Mouse (Mus musculus) heart, embryonic 11.5 days (tissue): ENCODE data around the gene Clptm1. TPM values are rescaled to one million over a fixed set of nuclear protein-coding genes. Genes with fewer than 3 reads are reported as not detected.
A peak's percentile ranks its signal among the peaks of the same experiment; 100 is the strongest.
"Not testable (repeated sequence)": the region's sequence is repeated elsewhere in the genome, so short reads cannot be mapped to it uniquely, and the experiment has no call there.

ENCODE experiments used
- ATAC-seq: fragments of 200-750 bp; cut with Nextera tagmentation; replicated peaks from 2 replicates; pipeline ENCODE4 v1.8.0; 2017; ENCODE audit warnings: moderate library complexity; ENCODE audit not compliant: insufficient number of reproducible peaks, low FRiP score, low TSS enrichment
- H3K27ac ChIP-seq: fragments of 300-500 bp; sonication (generic); 2 replicates; pipeline ENCODE4 v1.5.1; 2014; ENCODE audit warnings: mild to moderate bottlenecking, low read depth, low read length
- H3K27me3 ChIP-seq: fragments of 300-500 bp; sonication (generic); 2 replicates; pipeline ENCODE4 v1.6.1; 2014; ENCODE audit warnings: mild to moderate bottlenecking, low read length, mixed read lengths; ENCODE audit not compliant: control insufficient read depth, insufficient read depth
- H3K36me3 ChIP-seq: fragments of 300-500 bp; sonication (generic); 2 replicates; pipeline ENCODE4 v1.6.1; 2014; ENCODE audit warnings: mild to moderate bottlenecking, low read length, moderate library complexity, mixed read lengths; ENCODE audit not compliant: control insufficient read depth, insufficient read depth
- H3K4me1 ChIP-seq: fragments of 300-500 bp; sonication (generic); 2 replicates; pipeline ENCODE4 v1.6.1; 2014; ENCODE audit warnings: low read length; ENCODE audit not compliant: control insufficient read depth, insufficient read depth
- H3K4me2 ChIP-seq: fragments of 300-500 bp; sonication (generic); 2 replicates; pipeline ENCODE4 v1.6.1; 2014; ENCODE audit warnings: mild to moderate bottlenecking, moderate library complexity
- H3K4me3 ChIP-seq: fragments of 300-500 bp; sonication (generic); 2 replicates; pipeline ENCODE4 v1.5.1; 2014; ENCODE audit warnings: low read depth, low read length
- H3K9ac ChIP-seq: fragments of 300-500 bp; sonication (generic); 2 replicates; pipeline ENCODE4 v1.6.1; 2014; ENCODE audit warnings: mild to moderate bottlenecking, low read depth, low read length, moderate library complexity
- H3K9me3 ChIP-seq: fragments of 300-500 bp; sonication (generic); replicated peaks from 2 replicates; pipeline ENCODE4 v1.6.1; 2016; ENCODE audit warnings: low read length; ENCODE audit not compliant: control insufficient read depth
- WGBS: fragments of 180-500 bp; shearing (Covaris S2); extraction: QIAGEN DNeasy Blood & Tissue Kit; methylation state at CpG from one replicate; pipeline ENCODE4 v1.1.7; 2014; ENCODE audit not compliant: insufficient replicate concordance; 5-methylcytosine and 5-hydroxymethylcytosine counted together
- polyA plus RNA-seq: library from polyadenylated mRNA; unstranded; fragments of >200 nt; fragmentation: Nextera tagmentation; extraction: Ambion mirVana; gene quantifications from 2 replicates; pipeline ENCODE4 v1.2.1, GENCODE M21; 2014

The Clptm1 gene
- polyA plus RNA-seq, 1 experiment from 2014 or later: 86.8 TPM

DNA sequence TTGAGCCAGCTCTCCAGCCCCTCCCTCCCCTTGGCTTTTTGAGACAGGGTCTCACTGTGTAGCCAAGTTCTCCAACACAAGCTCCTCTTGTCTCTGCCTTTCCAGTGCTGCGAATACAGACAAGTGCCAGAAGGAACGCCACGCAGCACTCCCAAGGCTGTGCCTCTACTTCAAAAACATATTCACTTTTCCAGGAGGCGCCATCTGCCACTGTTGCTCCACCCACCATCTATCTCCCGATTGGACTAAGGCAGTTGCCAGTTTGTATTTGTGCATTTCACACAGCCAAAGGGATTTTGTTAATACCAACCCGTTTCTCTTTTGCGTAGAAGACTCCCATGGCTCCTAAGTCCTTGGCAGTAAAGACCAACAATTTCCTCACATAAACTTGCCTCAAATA lies 44.0 kb downstream of the Clptm1 start:
- Histone ChIP-seq H3K27me3 (peaks cover 6% of the 10 kb centered on the region; the same call in 1 of the 2 replicates), H3K4me2 (no peak overlapping the region), H3K4me3 (no peak overlapping the region), H3K9ac (no peak overlapping the region), H3K27ac (no peak overlapping the region), H3K4me1 (0 out of 2 replicates have a peak, but pooled peaks cover 3% of the 10 kb centered on the region), H3K9me3 (no peaks in the 10 kb centered on the region), H3K36me3 (no peaks in the 10 kb centered on the region)
- 86% methylated on average over 7 of the region's 7 CpGs for WGBS
- no peak for ATAC-seq

DNA sequence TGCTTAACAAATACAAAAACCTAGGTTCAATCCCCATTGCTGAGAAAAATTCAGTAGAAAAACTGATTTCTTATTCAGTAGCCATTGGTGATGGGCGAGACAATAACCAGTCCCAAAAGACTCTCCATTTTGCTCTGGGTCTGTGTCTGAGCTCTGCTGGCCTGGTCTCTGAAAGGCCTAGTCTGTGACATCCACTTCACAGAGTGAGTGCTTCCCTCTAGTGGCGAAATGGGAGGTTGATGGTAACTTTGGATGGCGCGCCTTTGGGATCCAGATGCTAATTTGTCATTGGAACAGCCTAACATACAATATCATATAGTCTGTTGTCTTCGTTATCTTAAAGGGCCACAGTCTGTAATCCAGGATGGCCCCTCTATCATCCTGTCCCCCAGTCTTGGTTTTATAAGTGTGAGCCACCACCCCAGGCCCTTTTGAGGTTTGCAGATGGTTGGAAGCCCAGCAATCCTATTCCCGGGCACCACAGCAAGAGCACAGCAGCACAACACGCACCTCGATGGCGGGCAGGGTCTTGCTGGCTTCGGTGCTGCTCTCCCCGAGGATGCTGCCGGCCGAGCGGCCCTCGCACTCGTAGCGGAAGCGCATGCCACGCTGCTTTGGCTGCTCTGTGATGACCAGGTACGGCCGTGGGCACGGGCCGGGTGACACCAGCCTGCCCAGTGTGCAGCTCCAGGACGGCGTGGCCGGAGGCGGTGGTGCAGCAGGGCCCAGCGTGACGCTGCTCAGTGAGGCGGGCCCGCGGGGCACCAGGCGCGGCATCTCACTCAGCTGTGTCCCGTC lies 45.6 kb downstream of the Clptm1 start:
- ATAC-seq: peak; percentile 52
- peak overlapping the region; percentile 60; the same call in 1 of the 2 replicates for H3K9ac ChIP-seq
- H3K27ac ChIP-seq: no peak overlapping the region

DNA sequence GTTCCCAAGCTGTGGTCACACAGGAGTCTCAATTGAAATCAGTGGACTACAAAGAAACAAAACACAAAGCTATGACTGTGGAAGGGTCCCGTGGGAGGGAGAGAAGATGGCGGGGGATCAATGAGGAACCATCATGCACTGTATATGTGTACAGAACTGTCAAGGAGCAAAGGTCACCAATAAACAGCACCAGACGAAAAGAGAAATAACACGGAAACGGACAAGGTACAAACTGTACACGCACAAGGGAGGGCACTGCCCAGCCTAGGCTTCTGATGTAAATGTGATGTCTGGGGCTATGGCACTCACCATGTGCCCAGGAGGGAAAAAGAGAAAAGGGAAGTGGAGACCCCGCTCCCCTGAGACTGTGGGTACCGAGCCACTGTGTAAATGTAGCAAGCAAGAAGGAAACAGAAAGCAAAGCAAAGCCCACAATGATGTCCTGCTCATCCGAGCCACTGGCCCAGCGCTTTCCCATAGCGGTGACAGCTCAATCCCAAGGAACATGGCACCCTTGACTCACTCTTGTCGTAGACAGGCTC lies 49.7 kb downstream of the Clptm1 start:
- Histone ChIP-seq H3K4me1 (0 out of 2 replicates have a peak, but pooled peaks cover 3% of the 10 kb centered on the region), H3K27ac (no peak overlapping the region), H3K4me2 (no peak overlapping the region), H3K9ac (no peak overlapping the region), H3K9me3 (no peaks in the 10 kb centered on the region), H3K27me3 (peaks cover 4% of the 10 kb centered on the region; the same call in 1 of the 2 replicates), H3K4me3 (no peak overlapping the region), H3K36me3 (no peaks in the 10 kb centered on the region)
- 84% methylated on average over 12 of the region's 12 CpGs for WGBS
- ATAC-seq: no peak

More for the DNA sequence above, 45.6 kb downstream of the Clptm1 start:
- Histone ChIP-seq H3K36me3 (no peaks in the 10 kb centered on the region), H3K4me1 (0 out of 2 replicates have a peak, but pooled peaks cover 3% of the 10 kb centered on the region), H3K9me3 (no peaks in the 10 kb centered on the region), H3K4me2 (peak overlapping the region; percentile 65), H3K27me3 (peaks cover 6% of the 10 kb centered on the region; the same call in 1 of the 2 replicates), H3K4me3 (peak overlapping the region; percentile 36)
- 10% methylated on average over 35 of the region's 35 CpGs for WGBS

DNA sequence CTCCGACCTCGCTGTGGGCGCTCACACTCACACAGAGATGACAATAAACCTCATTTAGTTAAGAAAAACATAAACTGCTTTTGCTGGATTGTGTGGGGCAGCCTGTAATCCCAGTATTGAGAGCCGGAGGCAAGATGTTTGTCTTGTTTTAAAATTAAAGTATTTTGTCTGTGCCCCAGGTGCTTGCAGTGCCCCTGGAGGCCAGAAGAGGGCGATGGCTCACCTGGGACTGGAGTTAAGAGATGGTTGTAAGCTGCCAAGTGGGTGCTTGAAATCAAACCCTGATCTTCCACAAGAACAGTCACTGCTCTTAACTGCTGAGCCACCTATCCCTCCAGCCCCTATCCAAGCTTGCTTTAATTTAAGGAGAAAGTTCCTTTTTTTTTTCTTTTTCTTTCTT lies 53.9 kb downstream of the Clptm1 start:
- ATAC-seq: no peak
- WGBS: 73% methylated on average over 5 of the region's 5 CpGs
- no peaks in the 10 kb centered on the region for H3K27me3 ChIP-seq

DNA sequence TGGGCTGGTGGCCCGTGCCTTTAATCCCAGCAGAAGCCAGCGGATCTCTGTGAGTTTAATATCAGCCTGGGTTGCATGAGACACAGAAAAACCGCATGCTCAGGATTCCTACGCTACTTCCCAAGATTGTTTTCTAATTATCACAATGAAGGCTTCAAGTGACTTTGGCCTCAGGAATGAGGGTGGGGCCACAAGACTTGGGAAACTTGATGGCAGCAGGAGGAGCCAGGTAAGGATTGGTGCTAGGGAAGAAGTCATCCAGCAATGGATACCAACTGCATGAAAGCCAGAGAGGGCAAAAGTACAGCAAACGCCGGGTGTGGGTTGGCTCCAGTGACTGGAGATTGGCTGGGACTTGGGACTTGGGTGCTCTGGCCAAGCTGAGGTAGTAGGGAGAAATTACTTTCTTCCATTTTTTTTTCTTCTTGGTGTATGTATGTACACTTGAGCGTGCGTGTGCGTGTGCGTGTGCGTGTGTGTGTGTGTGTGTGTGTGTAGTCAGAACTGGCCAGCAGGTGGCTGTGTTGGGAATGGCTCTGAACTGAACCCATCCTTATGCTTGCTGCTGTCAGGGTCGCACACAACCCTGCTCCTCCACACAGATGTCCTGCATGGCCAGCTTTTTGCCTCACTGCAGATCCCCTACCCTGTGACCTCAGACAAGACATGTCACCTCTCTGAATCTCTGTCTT lies 55.0 kb downstream of the Clptm1 start:
- ATAC-seq: no peak
- Histone ChIP-seq H3K4me1 (no peaks in the 10 kb centered on the region), H3K9ac (no peak overlapping the region), H3K27ac (no peak overlapping the region), H3K4me3 (no peak overlapping the region), H3K9me3 (no peaks in the 10 kb centered on the region), H3K36me3 (no peaks in the 10 kb centered on the region), H3K27me3 (no peaks in the 10 kb centered on the region), H3K4me2 (no peak overlapping the region)
- 85% methylated on average over 12 of the region's 12 CpGs for WGBS

More for the DNA sequence above, 53.9 kb downstream of the Clptm1 start:
- no peak overlapping the region for H3K27ac ChIP-seq
- H3K36me3 ChIP-seq: no peaks in the 10 kb centered on the region
- H3K9ac ChIP-seq: no peak overlapping the region
- H3K9me3 ChIP-seq: no peaks in the 10 kb centered on the region
- H3K4me1 ChIP-seq: no peaks in the 10 kb centered on the region
- H3K4me2 ChIP-seq: no peak overlapping the region
- H3K4me3 ChIP-seq: no peak overlapping the region

DNA sequence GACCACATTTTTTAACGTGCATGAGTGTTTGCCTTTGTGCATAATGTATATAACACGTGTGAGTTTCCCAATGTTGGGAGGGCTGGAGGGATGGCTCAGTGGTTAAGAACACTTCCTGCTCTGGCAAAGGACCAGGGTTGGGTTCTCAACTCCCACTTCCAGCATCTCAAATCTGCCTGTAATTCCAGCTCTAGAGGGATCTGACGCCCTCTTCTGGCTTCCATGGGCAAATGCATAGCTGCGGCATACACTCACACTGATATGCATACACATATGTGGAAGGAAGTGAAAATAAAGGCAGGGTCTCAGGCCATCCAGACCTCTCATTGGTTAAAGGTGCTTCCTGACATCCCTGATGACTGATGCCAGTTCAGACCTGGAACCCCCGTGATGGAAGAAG lies 57.5 kb downstream of the Clptm1 start:
- Histone ChIP-seq H3K27ac (no peak overlapping the region), H3K4me1 (peaks cover 10% of the 10 kb centered on the region), H3K27me3 (no peaks in the 10 kb centered on the region), H3K4me3 (no peak overlapping the region), H3K36me3 (0 out of 2 replicates have a peak, but pooled peaks cover 2% of the 10 kb centered on the region), H3K9me3 (no peaks in the 10 kb centered on the region), H3K9ac (no peak overlapping the region), H3K4me2 (no peak overlapping the region)
- WGBS: 68% methylated on average over 5 of the region's 5 CpGs
- ATAC-seq: no peak

DNA sequence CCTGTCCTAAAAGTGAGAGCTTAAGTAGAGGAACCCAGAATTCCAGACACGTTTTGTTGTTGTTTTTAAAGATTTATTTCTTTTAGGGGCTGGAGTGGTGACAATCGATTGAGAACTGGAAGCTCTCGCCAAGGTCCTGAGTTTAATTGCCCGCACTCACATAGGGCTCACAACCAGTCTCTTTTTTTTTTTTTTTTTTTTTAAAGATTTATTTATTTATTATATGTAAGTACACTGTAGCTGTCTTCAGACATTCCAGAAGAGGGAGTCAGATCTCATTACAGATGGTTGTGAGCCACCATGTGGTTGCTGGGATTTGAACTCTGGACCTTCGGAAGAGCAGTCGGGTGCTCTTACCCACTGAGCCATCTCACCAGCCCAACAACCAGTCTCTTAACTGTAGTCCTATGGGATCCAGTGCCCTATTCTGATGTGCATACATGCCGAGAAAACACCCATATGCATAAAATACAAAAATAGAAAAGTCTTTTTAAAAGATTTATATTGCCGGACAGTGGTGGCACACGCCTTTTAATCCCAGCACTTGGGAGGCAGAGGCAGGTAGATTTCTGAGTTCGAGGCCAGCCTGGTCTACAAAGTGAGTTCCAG lies 60.1 kb downstream of the Clptm1 start:
- Histone ChIP-seq H3K9ac (peak overlapping the region; percentile 96), H3K4me2 (peak overlapping the region; percentile 70), H3K4me1 (peaks cover 12% of the 10 kb centered on the region), H3K4me3 (peak overlapping the region; percentile 97)
- not testable (repeated sequence) for H3K27me3 ChIP-seq, H3K36me3 ChIP-seq, H3K27ac ChIP-seq, H3K9me3 ChIP-seq, ATAC-seq
- WGBS: 54% methylated on average over 10 of the region's 10 CpGs

DNA sequence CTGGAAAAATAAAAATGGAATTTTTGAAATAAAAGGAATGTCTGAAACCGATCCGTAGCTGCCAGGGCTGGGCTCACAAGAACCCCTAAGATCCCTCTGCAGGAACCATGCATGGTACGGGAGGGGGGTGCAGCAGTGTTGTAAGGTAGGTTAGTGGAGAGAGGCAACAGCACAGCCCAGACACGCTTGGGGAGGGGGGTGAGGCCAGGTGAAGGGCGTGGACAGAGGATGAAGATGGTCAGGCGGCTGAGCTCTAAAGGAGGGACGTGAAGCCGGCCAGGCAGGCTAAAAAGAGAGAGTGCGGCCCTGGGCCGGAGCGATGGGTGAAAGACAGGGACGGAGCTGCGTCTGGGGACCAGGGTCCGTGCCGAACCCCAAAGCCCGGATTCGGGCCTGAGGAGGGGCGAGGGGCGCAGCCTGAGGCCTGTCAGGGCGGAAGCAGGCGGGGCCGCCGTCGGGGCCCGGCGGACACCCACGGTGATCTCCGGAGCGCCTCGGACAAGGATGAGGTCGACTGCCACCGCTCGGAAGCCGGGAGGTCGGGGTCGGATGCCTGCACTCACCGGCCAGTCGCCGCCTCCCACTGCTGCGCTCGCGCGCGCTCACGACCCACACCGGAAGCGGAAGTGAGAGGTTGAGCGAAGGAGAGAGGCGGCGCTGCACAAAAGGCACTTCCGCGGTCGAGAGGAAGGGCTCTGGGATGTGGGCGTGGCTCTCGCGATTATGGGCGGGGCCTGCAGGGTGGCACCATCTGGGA lies 60.8 kb downstream of the Clptm1 start, which contains the start of gene Clasrp:
Clasrp (minus strand) TSS at position 638 of the 757 bp plus-strand sequence.
- WGBS: 1% methylated on average over 57 of the region's 57 CpGs
- Histone ChIP-seq H3K4me2 (peak within 1 kb of the TSS; percentile 70), H3K27ac (peak within 1 kb of the TSS; percentile 78), H3K9ac (peak within 1 kb of the TSS; percentile 96), H3K9me3 (no peaks in the 10 kb centered on the region), H3K36me3 (peaks cover 5% of the 10 kb centered on the region; the same call in 1 of the 2 replicates), H3K4me3 (peak within 1 kb of the TSS; percentile 97), H3K27me3 (no peaks in the 10 kb centered on the region), H3K4me1 (peaks cover 12% of the 10 kb centered on the region)
- peak; percentile 85 for ATAC-seq
